Mouse (Mus musculus) cerebellum, adult 2 months (tissue): ENCODE results near the gene Fam43b.

Source experiments
- CTCF ChIP-seq: fragments of 200-500 bp; IDR thresholded peaks from 2 replicates; pipeline ENCODE4 v1.5.1; 2011; ENCODE audit warnings: low read depth, mild to moderate bottlenecking, control low read depth, low read length, moderate library complexity, borderline replicate concordance; ENCODE audit not compliant: insufficient read depth
- POLR2A ChIP-seq: fragments of 200-500 bp; IDR thresholded peaks from 2 replicates; pipeline ENCODE4 v1.6.1; 2011; ENCODE audit warnings: low read length, control low read depth, borderline replicate concordance; ENCODE audit not compliant: insufficient read depth

DNA sequence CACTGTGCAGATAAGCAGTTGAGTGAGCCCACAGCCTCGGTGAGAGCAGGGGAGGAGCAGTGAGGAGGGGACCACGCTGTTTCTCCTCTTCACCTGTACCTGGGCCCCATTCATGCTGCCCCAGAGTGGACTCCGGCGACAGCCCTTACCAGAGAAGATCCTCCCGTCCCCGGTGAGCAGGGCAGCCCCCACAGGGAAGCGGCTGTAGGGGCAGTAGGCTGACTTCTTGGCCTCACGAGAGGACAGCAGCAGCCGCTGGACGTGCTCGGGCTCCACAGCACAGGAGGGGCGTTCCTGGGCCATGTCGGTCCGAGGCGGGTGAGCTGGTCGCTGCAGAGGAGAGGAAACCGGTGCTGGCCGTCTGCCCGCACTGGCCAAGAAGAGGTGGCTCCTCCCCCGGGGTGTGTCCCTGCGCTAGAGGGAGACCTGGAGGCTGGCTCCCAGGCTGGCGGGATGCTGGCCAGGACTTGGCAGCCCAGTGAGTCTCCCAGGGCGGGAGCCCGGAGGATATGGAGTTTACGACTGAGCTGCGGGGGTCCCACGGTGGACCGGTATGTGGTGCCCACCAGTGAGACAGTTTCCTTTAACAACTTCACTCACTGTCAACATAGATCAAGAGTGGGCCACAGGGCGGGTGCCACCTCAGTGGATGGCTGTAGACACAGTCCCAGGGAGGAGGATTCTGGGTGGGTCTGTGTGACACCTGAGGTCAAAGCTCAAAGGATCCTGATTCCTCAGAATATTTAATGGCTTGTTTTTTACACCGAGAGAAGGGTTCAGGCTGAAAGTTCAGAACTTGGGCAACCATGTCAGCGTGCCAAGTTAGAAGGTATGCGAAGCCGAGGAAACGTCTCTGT, 28.5 kb downstream of the Fam43b start, which contains the start of gene Cda:
- TF ChIP-seq CTCF (no peak), POLR2A (no peak)
